Mouse (Mus musculus) embryonic facial prominence, embryonic 14.5 days (tissue): Measurements from ENCODE around the gene Magoh. TPM values are rescaled to one million over a fixed set of nuclear protein-coding genes. Genes with fewer than 3 reads are reported as not detected.
A peak's percentile ranks its signal among the peaks of the same experiment; 100 is the strongest.

Source experiments
- ATAC-seq: fragments of 200-750 bp; cut with Nextera tagmentation; 2 replicates; pipeline ENCODE4 v1.8.0; 2017; ENCODE audit warnings: low read depth, moderate number of reproducible peaks, moderate TSS enrichment
- DNase-seq: peaks from one replicate; pipeline ENCODE4 v3.0.0-alpha.2; 2015; ENCODE audit warnings: low spot score
- H3K27ac ChIP-seq: fragments of 300-500 bp; sonication (generic); replicated peaks from 2 replicates; pipeline ENCODE4 v1.5.1; 2014; ENCODE audit warnings: low read depth, mild to moderate bottlenecking, low read length, moderate library complexity
- H3K27me3 ChIP-seq: fragments of 300-500 bp; sonication (generic); replicated peaks from 2 replicates; pipeline ENCODE4 v1.6.1; 2014; ENCODE audit warnings: low read length; ENCODE audit not compliant: control insufficient read depth, insufficient read depth
- H3K36me3 ChIP-seq: fragments of 300-500 bp; sonication (generic); 2 replicates; pipeline ENCODE4 v1.6.1; 2014; ENCODE audit warnings: low read length, mixed read lengths; ENCODE audit not compliant: control insufficient read depth, insufficient read depth
- H3K4me1 ChIP-seq: fragments of 300-500 bp; sonication (generic); 2 replicates; pipeline ENCODE4 v1.6.1; 2014; ENCODE audit warnings: antibody characterized with exemption, low read length; ENCODE audit not compliant: control insufficient read depth, insufficient read depth
- H3K4me2 ChIP-seq: fragments of 300-500 bp; sonication (generic); 2 replicates; pipeline ENCODE4 v1.6.1; 2014; ENCODE audit warnings: low read depth, mild to moderate bottlenecking, low read length, moderate library complexity, mixed read lengths
- H3K4me3 ChIP-seq: fragments of 300-500 bp; sonication (generic); 2 replicates; pipeline ENCODE4 v1.5.1; 2014; ENCODE audit warnings: low read depth, mild to moderate bottlenecking, low read length
- H3K9ac ChIP-seq: fragments of 300-500 bp; sonication (generic); 2 replicates; pipeline ENCODE4 v1.6.1; 2014; ENCODE audit warnings: low read depth, mild to moderate bottlenecking, low read length, moderate library complexity, mixed read lengths
- H3K9me3 ChIP-seq: fragments of 300-500 bp; sonication (generic); 2 replicates; pipeline ENCODE4 v1.6.1; 2016; ENCODE audit warnings: low read length; ENCODE audit not compliant: control insufficient read depth
- WGBS: fragments of 180-500 bp; shearing (Covaris S2); extraction: QIAGEN DNeasy Blood & Tissue Kit; methylation state at CpG from one replicate; pipeline ENCODE4 v1.1.7; 2014; 5-methylcytosine and 5-hydroxymethylcytosine counted together
- polyA plus RNA-seq: library from polyadenylated mRNA; unstranded; fragments of >200 nt; fragmentation: Nextera tagmentation; extraction: Ambion mirVana; gene quantifications from 2 replicates; pipeline ENCODE4 v1.2.1, GENCODE M21; 2014

Gene Magoh
- polyA plus RNA-seq = 171 and 176 TPM in 2 replicates

DNA sequence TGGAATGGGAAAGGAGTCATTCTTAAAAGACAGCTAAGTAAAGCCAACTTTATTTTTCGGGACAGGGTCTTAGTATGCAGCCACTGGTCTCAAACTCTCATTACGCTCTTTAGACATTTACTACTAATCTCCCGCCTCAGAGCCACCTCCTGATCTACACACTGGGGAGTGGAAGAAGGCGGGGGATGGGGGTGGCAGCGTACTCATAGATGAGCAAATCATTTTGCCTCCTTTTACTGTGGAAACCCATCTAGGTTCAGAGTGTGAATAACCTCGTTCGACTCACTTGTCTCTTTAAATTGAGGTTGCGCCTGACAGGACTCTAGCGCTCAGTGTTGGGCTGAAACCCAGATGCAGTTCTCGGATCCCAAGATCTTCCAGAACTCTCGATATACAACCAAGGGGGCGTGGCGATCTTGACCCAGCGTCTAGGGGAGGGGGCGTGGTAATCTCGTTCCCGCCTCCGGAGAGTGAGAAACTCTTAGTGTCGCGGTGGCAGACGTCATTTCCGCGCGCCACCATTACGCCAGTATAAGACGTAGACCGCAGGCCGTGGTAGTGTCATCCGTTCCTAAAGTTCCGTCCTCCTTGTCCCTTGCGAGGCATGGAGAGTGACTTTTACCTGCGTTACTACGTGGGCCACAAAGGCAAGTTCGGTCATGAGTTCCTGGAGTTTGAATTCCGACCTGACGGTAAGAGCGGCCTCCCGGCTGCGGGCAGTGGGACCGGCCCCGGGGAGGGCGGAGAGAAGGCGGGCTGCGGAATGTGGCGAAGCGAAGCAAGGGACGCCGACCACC lies at the start of gene Magoh:
Magoh (plus strand) TSS at position 502 of the 797 bp plus-strand sequence.
- ATAC-seq (peak; percentile 96), DNase-seq (peak; percentile 99)
- Histone ChIP-seq H3K36me3 (peaks cover 30% of the 10 kb centered on the region), H3K27me3 (no peaks in the 10 kb centered on the region), H3K4me3 (peak within 1 kb of the TSS; percentile 60), H3K9ac (peak within 1 kb of the TSS; percentile 84), H3K4me2 (peak within 1 kb of the TSS; percentile 66), H3K27ac (peak within 1 kb of the TSS; percentile 79), H3K4me1 (peaks cover 4% of the 10 kb centered on the region), H3K9me3 (no peaks in the 10 kb centered on the region)
- WGBS = 3% methylated on average over 47 of the region's 48 CpGs

- ATAC-seq = no peak
- Histone ChIP-seq H3K4me1 (peaks cover 21% of the 10 kb centered on the region), H3K9me3 (no peaks in the 10 kb centered on the region), H3K9ac (no peak overlapping the region), H3K4me2 (no peak overlapping the region), H3K36me3 (no peaks in the 10 kb centered on the region), H3K27me3 (no peaks in the 10 kb centered on the region), H3K4me3 (no peak overlapping the region), H3K27ac (no peak overlapping the region)
- no peak for DNase-seq
- WGBS = 68% methylated on average over 10 of the region's 10 CpGs
Observed at GRCm38 (mm10) chr4:107830189-107830588, 49.4 kb upstream of the Magoh start.

DNA sequence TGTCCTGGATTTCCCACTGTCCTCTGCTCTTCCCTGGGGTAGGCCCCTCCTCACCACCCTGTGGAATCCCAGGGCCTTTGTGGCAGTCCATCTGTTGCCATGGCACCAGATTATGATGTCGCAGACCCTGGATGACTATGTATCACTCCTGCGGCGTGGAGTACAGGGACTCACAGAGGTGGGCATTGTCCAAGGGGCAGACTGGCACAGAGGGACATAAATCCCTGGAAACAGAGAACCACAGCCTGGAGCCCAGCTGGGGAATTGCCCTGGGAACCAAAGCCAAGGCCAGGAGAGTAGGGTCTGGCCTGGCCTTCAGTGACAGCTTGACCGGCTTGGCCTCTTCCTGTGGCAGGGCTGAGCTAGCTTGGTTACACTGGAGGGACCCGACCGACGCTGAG lies 48.7 kb upstream of the Magoh start:
- no peak overlapping the region for H3K9ac ChIP-seq
- peaks cover 21% of the 10 kb centered on the region for H3K4me1 ChIP-seq
- H3K27ac ChIP-seq = no peak overlapping the region
- no peaks in the 10 kb centered on the region for H3K9me3 ChIP-seq
- H3K36me3 ChIP-seq = no peaks in the 10 kb centered on the region
- no peak overlapping the region for H3K4me3 ChIP-seq
- no peak overlapping the region for H3K4me2 ChIP-seq
- DNase-seq (no peak), ATAC-seq (peak; percentile 47; the same call in 1 of the 2 replicates)
- 77% methylated on average over 7 of the region's 7 CpGs for WGBS
- no peaks in the 10 kb centered on the region for H3K27me3 ChIP-seq

GRCm38 (mm10) chr4:107831678-107832077 lies 47.9 kb upstream of the Magoh start:
- DNase-seq (no peak), ATAC-seq (no peak)
- peak overlapping the region; percentile 19; the same call in 1 of the 2 replicates for H3K27ac ChIP-seq
- H3K27me3 ChIP-seq = no peaks in the 10 kb centered on the region
- H3K9ac ChIP-seq = no peak overlapping the region
- H3K4me3 ChIP-seq = no peak overlapping the region
- H3K9me3 ChIP-seq = no peaks in the 10 kb centered on the region
- WGBS = 88% methylated on average over 6 of the region's 6 CpGs
- no peak overlapping the region for H3K4me2 ChIP-seq
- no peaks in the 10 kb centered on the region for H3K36me3 ChIP-seq
- peaks cover 25% of the 10 kb centered on the region for H3K4me1 ChIP-seq

DNA sequence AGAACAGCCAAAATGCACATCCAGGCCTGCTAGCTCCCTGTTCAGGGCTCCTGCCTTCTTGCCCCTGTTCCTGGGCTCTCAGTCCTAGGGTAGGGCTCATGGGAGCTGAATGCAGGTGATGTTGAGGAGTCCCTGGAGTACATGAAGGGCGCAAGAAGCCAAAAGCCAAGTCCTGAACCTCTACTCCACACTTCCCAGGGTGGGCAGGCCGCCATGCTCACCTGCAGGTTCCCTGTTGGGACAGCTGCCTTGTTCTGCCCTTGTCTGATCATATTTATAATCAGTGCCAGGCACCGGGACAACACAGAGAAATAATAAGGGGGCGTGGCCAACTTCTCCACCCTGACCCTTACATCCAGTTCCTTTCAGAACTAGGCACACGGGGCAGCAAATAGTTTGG lies 46.0 kb upstream of the Magoh start:
- no peaks in the 10 kb centered on the region for H3K27me3 ChIP-seq
- no peaks in the 10 kb centered on the region for H3K36me3 ChIP-seq
- H3K4me2 ChIP-seq = no peak overlapping the region
- peaks cover 28% of the 10 kb centered on the region for H3K4me1 ChIP-seq
- DNase-seq (no peak), ATAC-seq (no peak)
- no peak overlapping the region for H3K9ac ChIP-seq
- H3K27ac ChIP-seq = no peak overlapping the region
- H3K4me3 ChIP-seq = no peak overlapping the region
- 84% methylated on average over 5 of the region's 5 CpGs for WGBS
- no peaks in the 10 kb centered on the region for H3K9me3 ChIP-seq

DNA sequence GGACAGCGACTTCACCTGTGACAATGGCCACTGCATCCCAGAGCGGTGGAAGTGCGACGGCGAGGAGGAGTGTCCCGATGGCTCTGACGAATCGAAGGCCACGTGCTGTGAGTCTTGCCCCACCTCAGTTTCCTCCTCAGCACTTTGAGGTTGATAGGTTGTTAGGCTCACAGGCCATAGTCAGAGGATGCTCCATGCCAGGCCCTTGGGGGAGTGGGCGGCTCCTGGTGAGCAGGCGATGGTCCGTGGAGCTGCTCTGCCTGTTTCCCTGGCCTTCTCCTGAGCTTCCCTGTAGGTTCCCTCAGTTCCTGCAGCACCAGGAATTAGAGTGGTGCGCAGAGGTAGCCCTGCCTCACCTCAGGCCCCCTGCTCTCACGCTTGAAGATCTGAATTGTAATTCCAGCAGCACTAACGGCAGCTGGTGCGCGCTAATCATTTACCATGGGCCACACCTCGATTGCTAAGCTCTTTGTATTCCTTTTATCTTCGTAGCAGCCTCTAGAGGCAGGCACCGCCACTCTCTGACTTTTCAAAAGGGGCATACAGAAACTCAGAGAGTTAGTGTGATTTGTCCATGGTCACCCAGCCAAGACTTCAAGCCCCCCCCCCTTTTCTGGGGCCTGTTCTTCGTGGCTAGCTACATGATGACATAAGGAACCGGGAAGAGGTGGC lies 44.8 kb upstream of the Magoh start:
- no peak for DNase-seq
- 66% methylated on average over 22 of the region's 22 CpGs for WGBS
- H3K36me3 ChIP-seq = no peaks in the 10 kb centered on the region
- no peak overlapping the region for H3K27ac ChIP-seq
- no peaks in the 10 kb centered on the region for H3K9me3 ChIP-seq
- no peak overlapping the region for H3K4me2 ChIP-seq
- peaks cover 19% of the 10 kb centered on the region for H3K4me1 ChIP-seq
- no peak overlapping the region for H3K4me3 ChIP-seq
- no peaks in the 10 kb centered on the region for H3K27me3 ChIP-seq
- ATAC-seq = no peak
- no peak overlapping the region for H3K9ac ChIP-seq

GRCm38 (mm10) chr4:107835508-107835909 lies 44.0 kb upstream of the Magoh start:
- no peaks in the 10 kb centered on the region for H3K36me3 ChIP-seq
- WGBS = 53% methylated on average over 4 of the region's 5 CpGs
- DNase-seq (no peak), ATAC-seq (no peak)
- no peak overlapping the region for H3K4me2 ChIP-seq
- no peak overlapping the region for H3K9ac ChIP-seq
- peaks cover 15% of the 10 kb centered on the region; the same call in 1 of the 2 replicates for H3K4me1 ChIP-seq
- no peak overlapping the region for H3K4me3 ChIP-seq
- H3K9me3 ChIP-seq = no peaks in the 10 kb centered on the region
- no peaks in the 10 kb centered on the region for H3K27me3 ChIP-seq
- no peak overlapping the region for H3K27ac ChIP-seq

- WGBS = 58% methylated on average over 5 of the region's 5 CpGs
- no peaks in the 10 kb centered on the region for H3K9me3 ChIP-seq
- DNase-seq = peak; percentile 89
- H3K9ac ChIP-seq = no peak overlapping the region
- ATAC-seq = peak; percentile 48; the same call in 1 of the 2 replicates
- H3K27me3 ChIP-seq = no peaks in the 10 kb centered on the region
- H3K4me3 ChIP-seq = no peak overlapping the region
- H3K4me1 ChIP-seq = peaks cover 15% of the 10 kb centered on the region; the same call in 1 of the 2 replicates
- H3K27ac ChIP-seq = no peak overlapping the region
- no peak overlapping the region for H3K4me2 ChIP-seq
- H3K36me3 ChIP-seq = no peaks in the 10 kb centered on the region
Observed at GRCm38 (mm10) chr4:107836758-107837157, 42.8 kb upstream of the Magoh start.
